Mouse (Mus musculus) kidney, postnatal 25 days (tissue): ENCODE data around the gene Aspscr1.
"Not testable (repeated sequence)": the region's sequence is repeated elsewhere in the genome, so short reads cannot be mapped to it uniquely, and the experiment has no call there.

ENCODE experiments used
- DNase-seq, 2 experiments: peaks; one replicate each; pipeline ENCODE4 v3.0.0; 2021; ENCODE audit warnings: mixed read lengths in 2 of 2

The Aspscr1 gene

GRCm38 (mm10) chr11:120642939-120643600 is 29.7 kb upstream of the Aspscr1 start:
- DNase-seq = peak in 1 of 2 experiments; percentile 44

GRCm38 (mm10) chr11:120643601-120643987 is 29.2 kb upstream of the Aspscr1 start, which contains the start of gene Pycr1:
TSS of gene Pycr1 (minus strand) at chr11:120643769.
- DNase-seq = peak; percentile 95 to 96

- peak in 1 of 2 experiments; percentile 35 for DNase-seq
Measured at GRCm38 (mm10) chr11:120647047-120647830, 25.5 kb upstream of the Aspscr1 start.

- peak; percentile 34 to 57 for DNase-seq
Measured at GRCm38 (mm10) chr11:120648001-120648476, 24.7 kb upstream of the Aspscr1 start, which contains the start of gene Myadml2. TSS of gene Myadml2 (minus strand) at chr11:120648158.

- no peak for DNase-seq
Measured at GRCm38 (mm10) chr11:120651872-120652271, 20.9 kb upstream of the Aspscr1 start.

GRCm38 (mm10) chr11:120654741-120655140 is 18.0 kb upstream of the Aspscr1 start:
- DNase-seq = peak; percentile 30 to 62

GRCm38 (mm10) chr11:120657301-120657700 is 15.5 kb upstream of the Aspscr1 start:
- DNase-seq = peak; percentile 64 to 88

GRCm38 (mm10) chr11:120658876-120659410 is 13.8 kb upstream of the Aspscr1 start:
- peak; percentile 87 to 92 for DNase-seq

- peak; percentile 15 to 65 for DNase-seq
Measured at GRCm38 (mm10) chr11:120659509-120660300, 13.1 kb upstream of the Aspscr1 start.

GRCm38 (mm10) chr11:120660301-120661075 is 12.3 kb upstream of the Aspscr1 start:
- peak; percentile 37 to 82 for DNase-seq

GRCm38 (mm10) chr11:120661076-120661460 is 11.7 kb upstream of the Aspscr1 start, which contains the start of gene Notum:
TSS of gene Notum (minus strand) at chr11:120661175.
- DNase-seq = no peak

- no peak for DNase-seq
Measured at GRCm38 (mm10) chr11:120662759-120663158, 10.0 kb upstream of the Aspscr1 start.

- no peak for DNase-seq
Measured at GRCm38 (mm10) chr11:120663714-120664113, 9.1 kb upstream of the Aspscr1 start.

GRCm38 (mm10) chr11:120665406-120665805 is 7.4 kb upstream of the Aspscr1 start:
- DNase-seq = peak in 1 of 2 experiments; percentile 40

GRCm38 (mm10) chr11:120666617-120667016 is 6.2 kb upstream of the Aspscr1 start:
- DNase-seq = peak in 1 of 2 experiments; percentile 49

- peak in 1 of 2 experiments; percentile 31 for DNase-seq
Measured at GRCm38 (mm10) chr11:120673594-120674122, 885 bp downstream of the Aspscr1 start.

- not testable (repeated sequence) for DNase-seq
Measured at GRCm38 (mm10) chr11:120675875-120676274, 3.1 kb downstream of the Aspscr1 start.

GRCm38 (mm10) chr11:120676951-120677350 is 4.2 kb downstream of the Aspscr1 start:
- no peak for DNase-seq

GRCm38 (mm10) chr11:120679909-120680308 is 7.1 kb downstream of the Aspscr1 start:
- DNase-seq = peak; percentile 67 to 88

GRCm38 (mm10) chr11:120682683-120683082 is 9.9 kb downstream of the Aspscr1 start:
- DNase-seq = no peak

- no peak for DNase-seq
Measured at GRCm38 (mm10) chr11:120683536-120683935, 10.8 kb downstream of the Aspscr1 start.
